Mouse (Mus musculus) forebrain, postnatal 0 days (tissue): ENCODE measurements around the gene Fam20a. TPM values are rescaled to one million over a fixed set of nuclear protein-coding genes. Genes with fewer than 3 reads are reported as not detected.

ENCODE experiments used
- ATAC-seq: fragments of 200-750 bp; cut with Nextera tagmentation; 2 replicates; pipeline ENCODE4 v1.8.0; 2017; ENCODE audit warnings: mild to moderate bottlenecking, moderate library complexity
- DNase-seq: peaks from one replicate; pipeline ENCODE4 v3.0.0-alpha.2; 2015
- H3K27ac ChIP-seq: fragments of 300-500 bp; sonication (generic); 2 replicates; pipeline ENCODE4 v1.5.1; 2014; ENCODE audit warnings: low read depth, mild to moderate bottlenecking, antibody characterized with exemption, low read length, moderate library complexity, mixed read lengths
- H3K27me3 ChIP-seq: fragments of 300-500 bp; sonication (generic); 2 replicates; pipeline ENCODE4 v1.6.1; 2014; ENCODE audit warnings: mild to moderate bottlenecking, low read length, mixed read lengths; ENCODE audit not compliant: insufficient read depth
- H3K36me3 ChIP-seq: fragments of 300-500 bp; sonication (generic); 2 replicates; pipeline ENCODE4 v1.6.1; 2014; ENCODE audit warnings: mild to moderate bottlenecking, moderate library complexity; ENCODE audit not compliant: insufficient read depth
- H3K4me1 ChIP-seq: fragments of 300-500 bp; sonication (generic); 2 replicates; pipeline ENCODE4 v1.6.1; 2014; ENCODE audit warnings: antibody characterized with exemption; ENCODE audit not compliant: insufficient read depth
- H3K4me2 ChIP-seq: fragments of 300-500 bp; sonication (generic); 2 replicates; pipeline ENCODE4 v1.6.1; 2014; ENCODE audit warnings: low read depth, mild to moderate bottlenecking, moderate library complexity
- H3K4me3 ChIP-seq: fragments of 300-500 bp; sonication (generic); 2 replicates; pipeline ENCODE4 v1.5.1; 2014; ENCODE audit warnings: low read depth, low read length, mixed read lengths
- H3K9ac ChIP-seq: fragments of 300-500 bp; sonication (generic); 2 replicates; pipeline ENCODE4 v1.6.1; 2014; ENCODE audit warnings: mild to moderate bottlenecking
- H3K9me3 ChIP-seq: fragments of 300-500 bp; sonication (generic); 2 replicates; pipeline ENCODE4 v1.6.1; 2016; ENCODE audit warnings: low read length
- CTCF ChIP-seq: sonication (generic); IDR thresholded peaks from 2 replicates; pipeline ENCODE4 v1.5.1; 2016; ENCODE audit warnings: antibody characterized with exemption, control low read depth, low read depth
- WGBS: fragments of 180-500 bp; shearing (Covaris S2); extraction: QIAGEN DNeasy Blood & Tissue Kit; methylation state at CpG from one replicate; pipeline ENCODE4 v1.1.7; 2014; 5-methylcytosine and 5-hydroxymethylcytosine counted together
- polyA plus RNA-seq: library from polyadenylated mRNA; unstranded; fragments of >200 nt; fragmentation: Nextera tagmentation; extraction: Ambion mirVana; gene quantifications from 2 replicates; pipeline ENCODE4 v1.2.1, GENCODE M21; 2015
- total RNA-seq: library from RNA; depleted of rRNA; stranded (reverse); fragments of >200 nt; gene quantifications from 2 replicates; pipeline ENCODE4 v1.2.3, GENCODE M21; 2014

Gene Fam20a
- total and polyA plus RNA-seq, 2 experiments from 2014 or later = 4.3 to 4.6 TPM

DNA sequence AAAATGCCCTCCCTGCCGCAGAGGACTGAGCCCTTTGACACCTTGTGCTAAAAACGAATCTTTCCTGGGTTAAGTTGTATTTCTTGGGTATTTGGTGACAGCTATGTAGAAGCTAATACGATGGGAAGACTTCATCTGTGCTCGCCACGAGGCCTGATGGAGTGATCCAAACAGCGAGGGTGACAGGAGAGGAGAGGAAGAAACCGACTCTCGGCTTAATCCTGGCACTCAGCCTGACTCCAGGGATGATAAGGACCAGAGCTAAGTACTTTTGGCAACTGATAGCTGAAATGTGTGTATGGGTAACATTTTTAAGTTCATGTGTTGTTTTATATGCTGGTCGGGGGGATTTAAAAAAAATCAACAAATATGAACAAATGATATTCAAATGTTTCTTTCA, 41.1 kb downstream of the Fam20a start:
- Histone ChIP-seq H3K4me1 (no peaks in the 10 kb centered on the region), H3K36me3 (no peaks in the 10 kb centered on the region), H3K27ac (no peak overlapping the region), H3K9ac (no peak overlapping the region), H3K4me2 (no peak overlapping the region), H3K4me3 (no peak overlapping the region), H3K9me3 (no peaks in the 10 kb centered on the region), H3K27me3 (no peaks in the 10 kb centered on the region)
- ATAC-seq = no peak
- TF ChIP-seq CTCF = no peak
- DNase-seq = no peak
- 75% methylated on average over 9 of the region's 9 CpGs for WGBS

- Histone ChIP-seq H3K4me3 (no peak overlapping the region), H3K4me2 (no peak overlapping the region), H3K27ac (no peak overlapping the region), H3K9ac (no peak overlapping the region), H3K27me3 (no peaks in the 10 kb centered on the region), H3K36me3 (no peaks in the 10 kb centered on the region), H3K9me3 (no peaks in the 10 kb centered on the region), H3K4me1 (no peaks in the 10 kb centered on the region)
- no peak for TF ChIP-seq CTCF
- DNase-seq (no peak), ATAC-seq (no peak)
- WGBS = 74% methylated on average over 12 of the region's 12 CpGs
Observed at GRCm38 (mm10) chr11:109678291-109678690, 43.8 kb downstream of the Fam20a start.

DNA sequence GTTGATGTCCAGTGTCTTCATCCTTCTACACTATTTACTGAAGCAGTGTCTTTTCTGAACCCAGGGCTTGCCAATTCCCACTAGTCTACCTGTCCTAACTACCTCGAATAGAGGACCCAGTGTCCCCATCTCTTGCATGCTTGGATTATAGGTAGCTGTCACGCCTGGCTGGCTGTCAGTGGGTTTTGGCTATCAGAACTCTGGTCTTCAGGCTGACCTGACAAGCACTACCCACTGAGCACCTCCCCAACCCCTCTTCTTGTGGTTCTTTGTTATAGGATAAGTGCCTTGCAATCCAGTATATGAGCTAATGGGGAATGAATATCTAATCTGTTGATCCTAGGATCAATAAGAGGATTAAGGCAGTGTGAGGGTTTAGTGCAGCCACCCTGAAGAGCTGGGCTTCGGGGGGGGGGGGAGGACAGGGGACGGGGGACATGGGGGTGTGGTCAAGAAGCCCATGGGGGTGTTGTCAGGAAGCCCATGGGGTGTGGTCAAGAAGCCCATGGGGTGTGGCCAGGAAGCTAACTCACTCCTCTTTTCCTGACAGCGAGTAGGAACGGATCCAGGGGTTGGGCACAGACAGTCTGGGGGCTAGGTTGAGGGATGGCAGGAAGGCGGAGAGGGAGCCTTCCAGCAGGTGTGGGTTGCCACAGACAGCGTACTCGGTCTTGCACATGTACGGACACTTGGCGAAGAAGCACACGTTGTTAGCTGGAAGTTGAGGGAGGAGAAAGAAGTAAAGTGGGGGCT, 45.3 kb downstream of the Fam20a start:
- Histone ChIP-seq H3K27ac (no peak overlapping the region), H3K9me3 (no peaks in the 10 kb centered on the region), H3K27me3 (no peaks in the 10 kb centered on the region), H3K4me2 (no peak overlapping the region), H3K9ac (no peak overlapping the region), H3K36me3 (peaks cover 6% of the 10 kb centered on the region), H3K4me3 (no peak overlapping the region), H3K4me1 (no peaks in the 10 kb centered on the region)
- no peak for TF ChIP-seq CTCF
- no peak for DNase-seq
- WGBS = 48% methylated on average over 12 of the region's 12 CpGs
- no peak for ATAC-seq

DNA sequence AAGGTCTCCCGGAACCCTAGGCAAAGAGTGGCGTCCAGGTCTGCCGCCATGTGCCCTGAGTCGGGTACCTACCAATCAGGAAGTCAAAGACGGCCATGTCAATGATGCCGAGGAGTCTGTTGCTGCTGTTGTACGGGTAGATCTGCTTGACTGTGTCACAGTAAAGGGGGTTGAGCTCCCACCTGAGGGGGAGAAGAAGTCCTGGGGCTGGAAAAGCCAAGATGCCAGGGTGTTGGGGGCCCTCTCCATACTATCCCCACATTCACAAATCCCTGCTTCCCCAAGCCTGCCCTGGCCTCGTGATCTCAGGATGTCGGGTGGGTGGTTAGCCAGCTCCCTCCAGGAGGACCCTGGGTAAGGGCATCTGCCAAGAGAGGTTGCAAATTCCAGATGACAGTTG, 46.3 kb downstream of the Fam20a start:
- DNase-seq (no peak), ATAC-seq (no peak)
- Histone ChIP-seq H3K9ac (no peak overlapping the region), H3K27me3 (no peaks in the 10 kb centered on the region), H3K4me2 (no peak overlapping the region), H3K27ac (no peak overlapping the region), H3K4me1 (no peaks in the 10 kb centered on the region), H3K36me3 (peaks cover 11% of the 10 kb centered on the region), H3K9me3 (no peaks in the 10 kb centered on the region), H3K4me3 (no peak overlapping the region)
- WGBS = 88% methylated on average over 9 of the region's 9 CpGs
- no peak for TF ChIP-seq CTCF

- no peak overlapping the region for H3K4me2 ChIP-seq
- ATAC-seq (no peak), DNase-seq (no peak)
- no peak overlapping the region for H3K27ac ChIP-seq
- TF ChIP-seq CTCF = no peak
- H3K4me3 ChIP-seq = no peak overlapping the region
- 85% methylated on average over 3 of the region's 3 CpGs for WGBS
- peaks cover 12% of the 10 kb centered on the region for H3K36me3 ChIP-seq
- no peak overlapping the region for H3K9ac ChIP-seq
- no peaks in the 10 kb centered on the region for H3K9me3 ChIP-seq
- no peaks in the 10 kb centered on the region for H3K27me3 ChIP-seq
- H3K4me1 ChIP-seq = no peaks in the 10 kb centered on the region
Observed at GRCm38 (mm10) chr11:109675208-109675607, 46.9 kb downstream of the Fam20a start.

DNA sequence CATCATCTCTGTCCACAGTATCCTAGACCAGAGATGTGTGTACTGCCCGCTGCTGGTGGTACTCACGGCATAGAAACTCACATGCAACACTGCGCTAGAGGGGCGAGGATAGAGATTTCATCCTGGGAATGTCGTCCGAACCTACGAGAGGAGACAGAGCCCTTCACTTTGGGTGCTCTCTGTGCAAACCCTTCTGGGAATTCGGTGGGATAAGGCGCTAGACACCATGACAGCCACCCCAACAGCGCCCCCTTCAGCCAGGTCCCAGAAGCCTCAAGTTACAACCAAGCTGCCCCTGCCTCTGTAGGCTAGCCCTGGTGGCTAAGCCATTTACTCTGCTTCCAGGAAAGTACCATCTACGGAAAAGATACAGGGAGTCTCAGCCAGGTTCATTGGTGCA, 47.5 kb downstream of the Fam20a start:
- no peak overlapping the region for H3K4me3 ChIP-seq
- no peak for DNase-seq
- WGBS = 77% methylated on average over 11 of the region's 11 CpGs
- TF ChIP-seq CTCF = peak; percentile 22
- no peak overlapping the region for H3K9ac ChIP-seq
- H3K4me2 ChIP-seq = no peak overlapping the region
- H3K36me3 ChIP-seq = peaks cover 17% of the 10 kb centered on the region
- H3K9me3 ChIP-seq = no peaks in the 10 kb centered on the region
- ATAC-seq = no peak
- H3K27me3 ChIP-seq = no peaks in the 10 kb centered on the region
- no peaks in the 10 kb centered on the region for H3K4me1 ChIP-seq
- H3K27ac ChIP-seq = no peak overlapping the region

DNA sequence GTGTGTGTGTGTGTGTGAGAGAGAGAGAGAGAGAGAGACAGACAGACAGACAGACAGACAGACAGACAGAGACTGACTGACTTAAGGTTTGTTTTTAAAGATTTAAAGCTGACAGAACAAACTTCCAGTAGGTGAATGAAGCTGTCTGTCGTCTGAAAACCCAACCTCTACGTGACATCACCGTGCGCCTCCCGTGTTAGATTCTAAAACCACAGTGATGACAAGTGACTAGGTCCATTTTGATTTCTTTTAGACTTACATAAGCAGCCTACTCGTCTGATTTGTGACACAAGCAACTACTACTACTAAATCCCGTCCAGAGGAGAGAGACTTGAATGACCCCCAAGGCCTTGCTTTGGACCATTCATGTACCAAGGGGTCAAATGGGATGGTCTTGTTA, 48.3 kb downstream of the Fam20a start:
- 88% methylated on average over 7 of the region's 7 CpGs for WGBS
- H3K27ac ChIP-seq = no peak overlapping the region
- H3K36me3 ChIP-seq = peaks cover 17% of the 10 kb centered on the region
- no peaks in the 10 kb centered on the region for H3K4me1 ChIP-seq
- no peak overlapping the region for H3K4me2 ChIP-seq
- TF ChIP-seq CTCF = no peak
- DNase-seq = no peak
- no peak overlapping the region for H3K4me3 ChIP-seq
- no peak overlapping the region for H3K9ac ChIP-seq
- ATAC-seq = no peak
- no peaks in the 10 kb centered on the region for H3K27me3 ChIP-seq
- no peaks in the 10 kb centered on the region for H3K9me3 ChIP-seq
